Mouse (Mus musculus) adrenal gland, postnatal 25 days (tissue): ENCODE results near the gene Stx18. TPM values are rescaled to one million over a fixed set of nuclear protein-coding genes. Genes with fewer than 3 reads are reported as not detected.

Source experiments
- DNase-seq: peaks from one replicate; pipeline ENCODE4 v3.0.0; 2021; ENCODE audit warnings: mixed read lengths
- long read RNA-seq: library from polyadenylated mRNA; stranded (forward); transcript quantifications from one replicate; pipeline ENCODE4 v2.0.0, GENCODE M21; 2021
- total RNA-seq: library from RNA; stranded (reverse); gene quantifications from 2 replicates; pipeline ENCODE4 v1.2.3, GENCODE M21; 2021

The Stx18 gene
- total RNA-seq: 30.4 and 32.7 TPM in 2 replicates
- long read RNA-seq, transcript Stx18-203 (11 exons, 3,002 nt): major isoform, 32 of 46 reads
- long read RNA-seq, partial matches to known transcripts: 1 of 46 reads
- long read RNA-seq, other reads (novel, unspliced or antisense): 10 of 46 reads

DNA sequence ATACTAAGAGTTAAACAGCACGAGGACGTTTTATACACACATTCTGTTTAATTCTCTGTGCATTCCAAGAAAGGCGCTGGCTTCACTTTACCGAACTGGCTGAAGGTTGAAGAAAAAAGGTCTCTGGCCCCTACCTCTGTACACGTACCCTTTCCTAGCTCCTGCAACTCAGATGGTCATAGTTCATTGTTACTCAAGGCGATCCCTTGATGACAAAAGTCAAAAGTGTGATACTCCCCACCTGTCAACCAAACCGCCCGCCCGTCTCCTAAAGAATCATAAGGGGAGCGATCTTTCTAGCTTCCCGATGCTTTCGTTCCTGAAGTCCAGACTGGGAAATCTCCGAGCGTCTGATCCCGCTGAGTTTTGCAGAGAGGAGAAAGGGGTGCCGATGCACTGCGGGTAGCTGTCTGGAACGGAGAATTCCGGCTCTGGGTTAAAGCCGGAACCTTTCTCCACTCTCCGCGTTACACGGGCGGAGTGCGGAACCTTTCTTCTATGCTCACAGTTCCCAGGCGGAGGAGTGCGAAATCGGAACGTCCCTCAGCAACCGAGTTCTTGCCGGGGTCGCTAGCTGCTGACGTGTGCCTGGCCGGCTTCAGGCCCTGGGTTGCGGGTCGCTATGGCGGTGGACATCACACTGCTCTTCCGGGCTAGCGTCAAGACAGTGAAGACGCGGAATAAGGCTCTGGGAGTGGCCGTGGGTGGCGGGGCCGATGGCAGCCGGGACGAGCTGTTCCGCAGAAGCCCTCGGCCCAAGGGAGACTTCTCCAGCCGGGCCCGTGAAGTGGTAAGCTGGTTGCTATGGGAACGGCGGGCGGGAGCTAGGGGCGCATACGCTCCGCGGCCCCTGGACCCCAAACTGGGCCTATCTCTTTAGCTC, at the start of gene Stx18:
TSS of gene Stx18 (plus strand) at position 33 of the 883 bp plus-strand sequence.
- DNase-seq: peak; percentile 83

DNA sequence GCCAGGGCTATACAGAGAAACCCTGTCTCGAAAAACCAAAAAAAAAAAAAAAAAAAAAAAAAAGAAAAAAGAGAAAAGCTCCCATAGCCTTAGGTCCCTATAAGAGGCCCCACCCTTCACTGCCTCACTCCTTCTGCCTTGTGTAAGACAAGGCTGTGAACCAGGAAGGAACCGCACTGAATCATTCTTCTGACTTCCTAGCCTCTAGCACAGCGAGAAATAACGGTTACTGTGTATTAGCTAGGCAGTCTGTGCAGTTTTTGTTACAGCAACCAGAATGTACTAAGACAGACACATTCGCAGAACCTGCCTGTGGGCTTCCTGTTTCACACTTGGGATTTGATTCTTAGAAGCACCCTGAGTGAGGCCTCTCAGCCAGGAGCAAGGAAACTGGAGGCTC, 46.2 kb upstream of the Stx18 start:
- DNase-seq: no peak

DNA sequence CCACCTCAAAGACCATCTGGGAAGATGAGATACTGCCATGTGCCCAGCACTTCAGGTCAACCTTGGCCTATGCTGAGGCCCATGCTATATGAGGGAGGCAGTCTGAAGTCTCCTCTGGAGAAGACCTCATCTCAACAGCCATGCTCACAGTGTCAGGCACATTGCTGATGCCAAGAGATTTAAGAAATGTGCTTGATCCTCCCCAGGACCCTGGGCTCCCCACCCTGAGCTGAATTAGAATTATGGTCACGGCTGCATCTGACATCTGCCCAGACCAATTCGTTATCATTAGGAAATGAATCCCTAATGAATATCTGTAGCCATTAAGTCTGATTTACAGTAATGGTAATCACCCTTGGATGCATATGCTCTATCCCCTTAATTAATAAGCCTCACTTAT, 39.7 kb upstream of the Stx18 start:
- no peak for DNase-seq

DNA sequence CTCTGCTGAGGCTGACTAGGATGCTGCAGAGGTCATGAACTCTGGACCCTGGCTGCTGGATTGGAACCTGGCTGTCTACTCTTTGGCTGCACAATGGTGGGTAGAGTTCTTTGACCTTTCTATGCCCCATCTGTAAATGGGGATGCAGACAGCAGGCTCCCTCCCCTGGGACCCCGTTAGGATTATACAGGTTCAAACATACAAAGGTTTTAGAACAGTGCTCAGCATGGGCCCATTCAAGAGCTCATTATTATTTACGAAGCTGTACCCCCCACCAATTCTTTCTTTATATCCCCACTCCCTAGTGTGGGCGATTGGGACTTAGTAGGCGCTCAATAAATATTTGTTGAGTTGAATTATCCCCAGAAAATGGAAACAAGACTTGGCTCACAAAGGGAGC, 36.0 kb upstream of the Stx18 start:
- no peak for DNase-seq

DNA sequence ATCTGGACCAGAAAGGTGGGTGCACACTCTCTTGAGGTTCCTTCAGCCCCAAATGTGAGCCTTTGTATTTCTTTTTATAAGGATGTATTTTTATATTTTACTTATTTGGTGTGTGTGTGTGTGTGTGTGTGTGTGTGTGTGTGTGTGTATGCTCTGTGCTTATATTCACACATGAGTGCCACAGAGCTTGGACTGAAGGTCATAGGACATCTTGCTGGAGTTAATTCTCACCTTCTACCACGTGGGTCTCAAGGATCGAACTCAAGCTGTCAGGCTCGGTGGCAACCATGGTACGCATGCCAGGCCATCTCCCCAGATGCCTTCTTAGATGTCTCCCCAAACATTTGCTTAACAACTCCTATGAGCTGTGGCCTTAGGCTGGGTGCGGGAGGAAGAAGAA, 33.8 kb upstream of the Stx18 start:
- no peak for DNase-seq

DNA sequence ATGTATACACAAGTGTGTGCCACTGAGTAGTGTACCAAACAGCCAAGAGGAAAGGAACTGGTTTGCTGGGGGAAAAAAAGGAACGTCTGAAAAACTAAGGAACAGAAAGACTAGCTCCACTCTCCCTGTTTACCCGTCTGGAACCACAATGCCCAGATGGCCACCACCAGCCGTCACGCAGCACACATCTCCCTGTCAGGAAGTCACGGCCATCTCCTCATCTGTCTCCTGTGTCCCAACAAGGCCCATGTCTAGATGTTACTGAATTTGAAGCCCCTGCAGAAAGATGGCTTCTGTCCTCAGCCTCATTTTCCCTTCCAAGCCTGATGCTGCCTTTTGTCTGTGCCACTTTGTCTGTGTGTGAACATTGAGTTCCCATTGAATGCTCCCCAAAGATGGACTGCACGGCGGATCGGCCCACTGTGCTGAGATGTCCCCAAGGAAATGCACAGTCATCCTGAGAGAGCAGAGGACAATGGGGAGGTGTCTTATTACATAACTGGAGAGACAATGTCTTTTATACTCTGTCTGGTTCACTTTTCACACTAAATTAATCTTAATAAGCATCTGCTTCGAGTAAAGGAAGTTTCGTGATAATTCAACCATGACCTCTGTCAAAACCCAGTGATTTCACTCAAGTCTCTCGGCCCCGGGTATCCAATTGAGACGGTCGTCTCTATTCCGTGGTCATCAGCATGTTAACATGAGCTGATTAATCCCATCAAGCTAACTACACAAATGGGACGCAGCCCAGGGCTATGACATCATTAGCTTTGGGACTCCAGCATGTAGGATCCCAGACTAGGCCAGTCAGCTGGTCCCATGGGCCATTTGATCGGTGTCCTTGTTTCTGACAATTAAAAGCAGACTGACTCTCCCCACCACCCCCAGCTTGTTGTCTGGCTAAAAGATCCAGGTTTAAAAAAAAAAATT, 31.9 kb upstream of the Stx18 start:
- no peak for DNase-seq

DNA sequence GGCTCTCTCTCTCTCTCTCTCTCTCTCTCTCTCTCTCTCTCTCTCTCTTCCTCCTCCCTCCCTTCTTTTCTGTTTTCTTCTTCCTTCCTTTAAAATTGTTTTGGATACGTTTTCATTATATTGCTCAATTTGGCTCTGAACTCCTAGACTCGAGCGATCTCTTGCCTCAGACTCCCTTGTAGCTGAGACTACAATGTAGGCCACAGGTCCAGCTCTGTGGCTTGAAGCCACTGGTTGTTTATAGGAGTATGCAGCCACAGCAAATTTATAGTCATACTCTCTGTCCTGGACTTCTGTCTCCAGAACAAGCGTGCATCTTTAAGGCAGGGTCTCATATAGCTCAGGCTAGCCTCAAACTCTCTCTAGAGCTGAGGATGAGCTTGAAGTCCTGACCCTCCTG, 29.5 kb upstream of the Stx18 start:
- no peak for DNase-seq

DNA sequence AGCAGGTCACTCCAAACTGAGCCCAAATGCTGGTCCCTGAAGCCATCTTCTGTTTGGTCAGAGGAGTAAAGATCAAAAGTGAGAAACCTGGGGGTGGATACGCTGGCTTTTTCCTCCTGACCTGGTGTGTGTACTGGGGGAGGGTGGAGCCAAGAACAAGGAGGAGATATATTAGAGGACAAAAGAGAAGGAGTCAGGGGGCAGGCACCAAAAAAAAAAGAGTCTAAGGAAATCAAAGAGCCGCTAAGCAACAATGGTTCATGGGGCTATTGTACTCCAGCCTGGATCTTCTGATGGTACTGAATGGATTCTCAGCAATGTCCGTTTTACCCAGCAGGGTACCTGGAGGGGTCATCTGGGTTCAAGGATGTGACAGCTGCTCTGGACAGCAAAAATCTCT, 23.6 kb upstream of the Stx18 start:
- no peak for DNase-seq

DNA sequence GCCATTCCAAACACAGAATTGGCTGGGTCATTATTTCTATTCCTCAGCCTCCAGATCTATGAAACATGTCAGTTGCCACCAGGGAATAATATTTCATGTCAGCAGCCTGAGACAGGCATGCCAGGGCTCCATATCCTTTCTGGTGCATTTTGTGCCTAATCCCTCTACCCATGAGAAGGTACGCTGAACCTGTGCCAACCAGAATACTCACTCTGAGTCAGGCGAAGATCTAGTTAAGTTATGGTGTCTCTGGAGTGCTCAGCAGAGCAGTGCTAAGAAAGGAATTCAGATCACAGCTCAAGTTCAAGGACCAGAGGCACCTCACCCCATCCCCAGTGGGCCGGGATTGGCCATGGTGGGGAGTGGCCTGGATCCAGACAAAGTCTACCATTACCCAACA, 21.6 kb upstream of the Stx18 start:
- peak; percentile 11 for DNase-seq

DNA sequence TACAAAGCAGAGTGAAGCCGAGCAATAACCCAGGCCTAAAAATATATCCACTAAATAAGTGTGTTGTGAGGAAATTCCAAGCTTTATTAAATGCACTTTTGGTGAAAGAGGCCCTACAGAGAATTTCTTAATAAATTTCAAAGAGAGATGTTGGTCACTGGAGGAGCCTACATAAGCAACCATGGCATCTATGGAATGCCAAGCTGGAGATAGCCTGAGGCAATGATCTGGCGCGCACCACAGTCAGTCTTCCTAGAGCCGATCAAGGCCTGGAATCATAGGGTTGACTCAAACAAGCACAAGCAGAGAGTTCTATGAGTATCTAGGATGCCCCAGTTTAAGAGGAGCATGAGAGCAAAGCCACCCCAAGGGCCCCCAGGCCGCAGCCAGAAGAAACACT, 10.9 kb upstream of the Stx18 start:
- DNase-seq: no peak

DNA sequence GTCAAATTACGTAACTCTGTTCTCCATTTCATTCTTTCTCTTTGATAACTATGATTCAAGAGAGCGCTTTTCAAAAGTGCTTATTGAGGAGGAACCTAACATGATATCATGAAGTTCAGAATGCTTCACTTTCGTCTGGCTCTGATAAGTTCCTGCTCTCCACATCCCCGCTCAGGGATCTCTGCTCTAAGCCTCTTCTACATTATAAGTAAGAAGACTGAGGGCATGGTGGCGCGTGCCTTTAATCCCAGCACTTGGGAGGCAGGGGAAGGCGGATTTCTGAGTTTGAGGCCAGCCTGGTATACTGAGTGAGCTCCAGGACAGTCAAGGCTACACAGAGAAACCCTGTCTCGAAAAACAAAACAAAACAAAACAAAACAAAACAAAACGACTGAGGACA, 268 bp upstream of the Stx18 start:
- DNase-seq: no peak

DNA sequence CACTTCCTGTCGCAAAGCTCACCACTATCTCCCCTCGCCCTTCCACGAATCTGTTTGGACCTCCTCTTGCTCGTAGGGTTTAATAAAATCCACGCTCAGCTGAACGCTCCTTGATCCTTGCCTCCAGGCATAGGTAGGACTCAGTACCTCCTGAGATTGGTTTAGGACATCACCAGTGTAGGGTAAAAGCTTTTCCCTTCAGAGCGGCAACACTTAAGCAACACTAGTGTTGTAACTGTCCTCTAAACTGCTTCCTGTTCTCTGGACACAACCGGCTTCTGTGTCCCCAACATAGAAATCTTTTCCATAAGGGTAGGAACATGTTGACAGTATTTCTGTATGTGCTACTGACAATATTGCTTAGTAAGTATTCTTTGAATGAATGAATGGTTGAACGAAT, 1.3 kb downstream of the Stx18 start:
- DNase-seq: no peak

DNA sequence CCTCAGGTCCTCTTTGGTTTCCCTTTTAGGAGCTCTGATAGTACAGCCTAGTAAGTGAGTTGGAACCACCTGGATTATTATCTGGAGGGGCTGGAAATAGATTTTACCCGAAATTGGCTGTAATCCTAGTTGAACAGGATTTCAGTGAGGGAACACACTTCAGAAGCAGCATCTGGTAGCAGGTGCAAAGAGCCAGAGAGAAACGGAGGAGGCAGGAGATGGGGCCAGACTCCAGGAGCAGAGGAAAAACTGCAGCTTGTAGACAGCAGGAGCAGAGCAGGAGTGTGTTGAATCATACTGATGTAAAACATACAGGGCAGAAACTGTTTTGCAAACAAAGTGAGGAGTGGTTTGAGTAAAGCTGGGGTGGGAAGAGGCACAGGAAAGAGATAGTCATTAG, 6.4 kb downstream of the Stx18 start:
- DNase-seq: no peak

DNA sequence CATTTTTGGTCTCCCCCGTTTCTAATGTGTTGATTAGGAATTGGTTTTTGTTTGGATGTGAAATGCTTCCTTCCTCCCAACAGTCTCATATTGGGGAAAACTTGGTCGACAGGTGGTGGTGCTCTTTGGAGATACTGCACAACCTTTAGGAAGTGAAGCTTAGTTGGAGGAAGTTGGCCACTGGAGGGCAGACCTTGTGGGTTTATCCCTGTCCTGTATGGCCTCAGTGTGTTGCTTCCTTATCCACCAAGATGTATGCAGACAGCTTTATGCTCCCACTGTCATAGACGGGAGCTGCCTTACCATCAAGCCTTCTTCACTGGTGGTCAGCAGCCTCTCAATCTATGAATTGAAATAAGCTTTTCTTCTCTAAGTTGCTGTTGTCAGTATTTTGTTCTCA, 9.6 kb downstream of the Stx18 start:
- DNase-seq: no peak

DNA sequence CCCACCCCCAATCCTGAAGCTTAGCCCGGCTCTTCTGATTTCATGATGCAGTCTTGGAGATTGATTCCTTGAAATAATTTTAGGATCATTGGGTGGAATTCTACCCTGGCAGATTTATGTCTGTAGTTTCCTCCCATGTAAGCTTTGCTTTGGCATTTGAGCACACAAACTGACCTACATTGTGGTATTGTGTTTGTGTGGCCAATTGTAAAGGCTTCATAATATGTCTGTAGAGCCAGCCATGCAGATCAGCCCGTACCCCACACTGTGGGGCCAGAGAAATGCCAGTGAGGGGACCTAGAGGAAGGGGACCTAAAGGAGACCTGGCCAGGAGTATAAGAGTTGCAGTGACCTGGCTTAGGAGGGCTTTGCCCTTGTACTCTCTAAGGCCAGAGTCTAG, 22.5 kb downstream of the Stx18 start:
- no peak for DNase-seq

DNA sequence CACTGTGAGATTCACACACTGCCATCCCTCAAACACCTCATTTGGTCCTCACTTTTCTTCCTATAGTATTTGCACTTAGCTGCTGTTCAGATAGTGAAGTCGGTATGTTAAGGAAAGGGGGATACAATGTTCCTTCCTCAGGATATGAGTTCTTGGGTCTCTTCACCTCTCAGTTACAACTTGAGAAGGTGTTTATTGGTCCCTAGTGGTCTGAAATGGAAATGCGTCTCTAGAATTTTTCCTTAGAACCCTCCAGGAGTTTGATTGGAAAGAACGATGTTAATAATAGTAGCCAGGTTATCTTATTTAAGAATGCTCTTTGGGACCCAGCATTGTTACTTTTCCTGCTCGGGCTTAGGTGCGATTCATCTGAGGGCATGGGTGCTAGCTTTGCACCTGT, 24.2 kb downstream of the Stx18 start:
- DNase-seq: no peak

DNA sequence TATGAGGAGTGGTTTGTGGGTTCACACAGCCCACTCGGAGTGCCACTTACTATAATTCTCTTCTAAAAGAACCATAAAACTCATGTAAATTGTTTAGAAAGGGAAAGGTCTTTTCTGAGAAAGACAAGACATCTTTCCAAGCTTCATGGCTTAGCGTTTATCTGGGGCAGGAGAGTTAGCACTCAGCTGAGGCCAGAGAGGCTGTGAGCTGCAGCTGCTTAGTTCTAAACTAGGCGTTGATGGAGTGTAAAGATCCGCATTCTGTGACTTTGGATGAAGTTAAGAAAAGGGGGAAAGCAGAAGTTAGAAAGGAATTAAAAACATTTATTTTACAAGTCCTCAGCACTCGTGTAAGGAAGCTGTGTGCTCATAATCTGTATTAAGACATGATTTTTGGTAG, 24.8 kb downstream of the Stx18 start:
- no peak for DNase-seq

DNA sequence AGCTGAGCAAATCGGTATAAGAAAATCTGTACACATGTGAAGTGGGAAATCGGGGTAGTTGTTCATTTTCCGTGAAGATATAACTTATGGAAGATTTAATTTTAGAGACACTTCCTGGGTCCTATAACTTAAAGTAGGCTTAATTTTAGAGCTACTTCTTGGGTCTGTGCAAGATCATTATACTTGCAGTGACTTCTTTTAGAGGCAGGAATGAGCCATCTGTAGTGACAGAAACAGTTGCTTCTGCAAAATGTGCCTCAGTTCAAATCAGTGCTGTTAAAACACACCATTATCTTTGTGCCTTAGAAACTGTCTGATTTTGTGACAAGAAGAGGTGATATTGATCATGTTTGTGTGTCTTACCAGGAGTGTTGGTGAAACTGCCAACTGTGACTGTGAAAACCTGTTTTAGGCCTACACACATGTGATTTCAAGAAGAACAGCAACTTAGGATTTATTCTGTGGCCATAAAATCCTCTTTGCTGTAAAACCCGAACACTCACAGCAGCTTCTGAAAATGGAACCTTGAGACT, 25.6 kb downstream of the Stx18 start:
- DNase-seq: no peak

DNA sequence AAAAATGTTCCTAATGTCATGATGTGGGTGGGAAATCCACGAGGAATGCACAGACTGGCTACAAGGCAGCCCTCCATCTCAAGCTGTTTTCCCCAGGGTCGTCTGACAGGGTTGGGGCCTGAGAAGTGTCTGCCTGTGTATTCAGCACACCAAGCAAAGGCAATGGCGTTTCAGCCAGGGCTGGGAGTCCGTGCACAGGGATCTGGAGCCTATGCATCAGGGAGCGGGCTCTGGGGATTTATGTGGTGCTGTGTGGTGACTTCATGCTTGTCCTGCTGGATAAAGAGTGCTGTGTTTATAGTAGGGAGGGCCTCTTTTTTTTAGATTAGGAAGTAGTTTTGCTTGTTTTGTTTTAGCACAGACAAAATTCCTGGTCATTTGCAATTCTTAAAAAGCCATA, 26.2 kb downstream of the Stx18 start:
- DNase-seq: no peak

DNA sequence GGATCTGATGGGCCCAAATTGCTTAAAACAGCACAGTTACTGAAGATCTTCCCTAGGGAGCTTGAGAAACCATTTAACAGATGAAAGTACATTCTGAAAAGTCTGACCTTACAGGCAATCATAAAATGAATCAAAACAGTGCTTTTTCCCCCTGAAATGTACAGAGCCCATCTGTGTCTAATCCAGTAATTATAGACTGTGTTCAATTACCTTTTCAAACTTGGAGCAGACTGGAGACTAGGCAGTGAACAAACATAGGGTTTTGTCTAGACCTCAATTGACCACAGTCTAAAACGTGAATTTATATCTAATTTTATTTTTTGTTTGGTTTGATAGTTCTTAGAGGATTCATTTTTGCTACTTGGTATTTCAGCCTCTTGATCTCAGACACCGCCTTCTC, 26.9 kb downstream of the Stx18 start:
- no peak for DNase-seq

DNA sequence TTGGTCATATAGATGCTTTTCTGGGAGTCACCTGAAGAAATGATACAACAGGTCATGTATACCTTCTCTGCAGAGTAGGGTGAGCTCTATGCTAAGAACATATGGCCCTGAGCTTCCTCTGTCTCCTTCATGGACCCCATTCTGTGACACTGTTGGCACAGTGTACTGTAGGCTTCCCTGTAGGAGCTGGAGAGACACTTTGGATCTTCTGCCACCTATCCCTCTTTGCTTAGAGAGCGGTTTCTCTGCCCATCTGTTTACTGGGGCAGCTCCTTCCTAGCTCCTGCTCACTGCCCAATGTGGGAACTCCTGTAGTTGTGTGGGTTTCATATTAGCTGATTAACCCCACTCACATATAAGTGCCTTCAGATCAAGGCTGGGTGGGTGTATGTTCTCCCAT, 28.1 kb downstream of the Stx18 start:
- DNase-seq: no peak

DNA sequence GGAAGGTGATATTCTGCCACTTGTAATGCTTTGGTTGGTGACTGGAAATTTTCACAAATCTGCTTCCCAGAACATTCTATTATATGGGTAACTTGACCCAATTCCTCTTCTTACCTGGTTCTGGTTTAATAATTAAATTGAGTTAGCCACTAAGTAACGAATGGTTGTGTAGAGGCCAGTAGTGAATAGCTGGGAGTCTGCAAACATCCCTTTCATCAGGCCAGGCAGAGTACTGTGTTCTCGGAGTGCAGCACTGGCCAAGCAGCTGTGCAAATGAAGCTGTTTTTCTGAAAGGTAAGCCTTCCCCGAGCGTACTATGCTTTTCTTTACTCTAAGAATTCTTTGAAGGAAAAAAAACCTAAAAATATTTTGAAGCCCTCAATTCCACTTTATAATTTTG, 37.8 kb downstream of the Stx18 start:
- no peak for DNase-seq

DNA sequence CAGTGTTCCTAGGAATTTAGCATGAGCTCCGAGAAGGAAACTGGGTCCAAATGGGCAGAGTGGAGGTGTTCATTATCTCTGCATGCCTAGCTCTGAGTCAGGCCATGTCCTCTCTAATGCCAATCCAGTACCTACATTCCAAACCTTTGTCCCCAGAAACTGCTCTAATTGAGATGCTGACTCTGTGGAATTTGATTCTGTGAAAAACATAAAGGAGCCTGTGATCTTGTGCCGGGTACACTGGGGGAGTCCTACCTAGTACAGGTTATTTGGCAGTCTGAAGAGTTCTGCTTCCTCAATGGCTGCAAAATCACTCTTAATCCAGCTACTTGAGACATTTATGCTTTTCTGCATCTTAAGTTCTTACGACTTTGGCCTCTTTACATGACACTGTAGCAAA, 40.0 kb downstream of the Stx18 start:
- DNase-seq: no peak
